Mouse (Mus musculus) neural tube, embryonic 15.5 days (tissue): ENCODE results near the gene Dand5. TPM values are rescaled to one million over a fixed set of nuclear protein-coding genes. Genes with fewer than 3 reads are reported as not detected.

ENCODE experiments used
- ATAC-seq: fragments of 200-750 bp; cut with Nextera tagmentation; 2 replicates; pipeline ENCODE4 v1.8.0; 2017; ENCODE audit warnings: mild to moderate bottlenecking, moderate TSS enrichment, moderate library complexity; ENCODE audit not compliant: low FRiP score
- H3K27ac ChIP-seq: fragments of 300-500 bp; sonication (generic); replicated peaks from 2 replicates; pipeline ENCODE4 v1.5.1; 2015; ENCODE audit warnings: mild to moderate bottlenecking, inconsistent platforms
- H3K27me3 ChIP-seq: fragments of 300-500 bp; sonication (generic); replicated peaks from 2 replicates; pipeline ENCODE4 v1.6.1; 2015; ENCODE audit warnings: inconsistent platforms
- H3K36me3 ChIP-seq: fragments of 300-500 bp; sonication (generic); 2 replicates; pipeline ENCODE4 v1.6.1; 2015; ENCODE audit warnings: inconsistent platforms
- H3K4me1 ChIP-seq: fragments of 300-500 bp; sonication (generic); 2 replicates; pipeline ENCODE4 v1.6.1; 2015; ENCODE audit warnings: inconsistent platforms
- H3K4me2 ChIP-seq: fragments of 300-500 bp; sonication (generic); 2 replicates; pipeline ENCODE4 v1.6.1; 2015; ENCODE audit warnings: inconsistent platforms, mild to moderate bottlenecking, moderate library complexity
- H3K4me3 ChIP-seq: fragments of 300-500 bp; sonication (generic); replicated peaks from 2 replicates; pipeline ENCODE4 v1.5.1; 2015; ENCODE audit warnings: mild to moderate bottlenecking, inconsistent platforms
- H3K9ac ChIP-seq: fragments of 300-500 bp; sonication (generic); replicated peaks from 2 replicates; pipeline ENCODE4 v1.6.1; 2015; ENCODE audit warnings: mild to moderate bottlenecking, inconsistent platforms
- H3K9me3 ChIP-seq: fragments of 300-500 bp; sonication (generic); replicated peaks from 2 replicates; pipeline ENCODE4 v1.6.1; 2016; ENCODE audit warnings: inconsistent platforms
- WGBS: fragments of 180-500 bp; shearing (Covaris S2); methylation state at CpG from one replicate; pipeline ENCODE4 v1.1.7; 2015; ENCODE audit warnings: mixed read lengths; 5-methylcytosine and 5-hydroxymethylcytosine counted together
- polyA plus RNA-seq: library from polyadenylated mRNA; unstranded; fragments of >200 nt; fragmentation: Nextera tagmentation; extraction: Ambion mirVana; gene quantifications from 2 replicates; pipeline ENCODE4 v1.2.1, GENCODE M21; 2015

Gene Dand5
- polyA plus RNA-seq, 1 experiment from 2014 or later: 17.2 TPM

DNA sequence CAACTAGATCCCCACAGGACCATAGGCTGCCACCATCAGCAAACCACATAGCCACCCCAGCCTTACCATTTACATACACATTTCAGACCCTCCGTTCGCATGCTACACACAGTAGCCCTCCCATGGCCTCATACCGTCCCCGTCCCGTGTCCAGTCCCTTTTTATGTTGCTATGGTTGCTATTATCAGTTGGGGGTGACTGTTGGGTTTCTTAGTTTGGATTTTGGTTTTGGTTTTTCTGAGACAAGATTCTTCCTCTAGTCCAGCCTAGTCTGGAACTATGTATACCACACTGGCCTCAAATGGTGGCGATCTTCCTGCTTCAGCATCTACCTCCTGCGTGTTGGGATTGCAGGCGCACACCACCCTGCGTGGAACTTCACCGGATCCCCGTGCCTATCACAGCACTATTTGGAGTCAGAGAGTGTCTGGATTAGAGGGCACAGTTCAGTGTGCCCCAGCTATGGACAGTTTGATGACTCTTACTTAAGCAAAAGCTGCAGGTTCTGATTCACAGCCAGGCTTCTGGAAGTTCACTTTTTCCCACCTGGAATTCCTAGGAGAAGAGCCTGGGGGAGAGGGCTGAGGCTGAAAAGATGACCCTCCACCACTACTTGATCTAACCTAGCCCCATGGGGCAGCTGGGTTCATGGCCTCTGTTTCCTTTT, 35.7 kb downstream of the Dand5 start:
- 13% methylated on average over 11 of the region's 11 CpGs for WGBS
- peaks cover 81% of the 10 kb centered on the region for H3K4me1 ChIP-seq
- no peak overlapping the region for H3K4me3 ChIP-seq
- no peaks in the 10 kb centered on the region for H3K9me3 ChIP-seq
- H3K36me3 ChIP-seq: no peaks in the 10 kb centered on the region
- H3K27ac ChIP-seq: no peak overlapping the region
- peaks cover 92% of the 10 kb centered on the region for H3K27me3 ChIP-seq
- H3K4me2 ChIP-seq: peak overlapping the region; percentile 48; the same call in 1 of the 2 replicates
- H3K9ac ChIP-seq: no peak overlapping the region
- no peak for ATAC-seq

DNA sequence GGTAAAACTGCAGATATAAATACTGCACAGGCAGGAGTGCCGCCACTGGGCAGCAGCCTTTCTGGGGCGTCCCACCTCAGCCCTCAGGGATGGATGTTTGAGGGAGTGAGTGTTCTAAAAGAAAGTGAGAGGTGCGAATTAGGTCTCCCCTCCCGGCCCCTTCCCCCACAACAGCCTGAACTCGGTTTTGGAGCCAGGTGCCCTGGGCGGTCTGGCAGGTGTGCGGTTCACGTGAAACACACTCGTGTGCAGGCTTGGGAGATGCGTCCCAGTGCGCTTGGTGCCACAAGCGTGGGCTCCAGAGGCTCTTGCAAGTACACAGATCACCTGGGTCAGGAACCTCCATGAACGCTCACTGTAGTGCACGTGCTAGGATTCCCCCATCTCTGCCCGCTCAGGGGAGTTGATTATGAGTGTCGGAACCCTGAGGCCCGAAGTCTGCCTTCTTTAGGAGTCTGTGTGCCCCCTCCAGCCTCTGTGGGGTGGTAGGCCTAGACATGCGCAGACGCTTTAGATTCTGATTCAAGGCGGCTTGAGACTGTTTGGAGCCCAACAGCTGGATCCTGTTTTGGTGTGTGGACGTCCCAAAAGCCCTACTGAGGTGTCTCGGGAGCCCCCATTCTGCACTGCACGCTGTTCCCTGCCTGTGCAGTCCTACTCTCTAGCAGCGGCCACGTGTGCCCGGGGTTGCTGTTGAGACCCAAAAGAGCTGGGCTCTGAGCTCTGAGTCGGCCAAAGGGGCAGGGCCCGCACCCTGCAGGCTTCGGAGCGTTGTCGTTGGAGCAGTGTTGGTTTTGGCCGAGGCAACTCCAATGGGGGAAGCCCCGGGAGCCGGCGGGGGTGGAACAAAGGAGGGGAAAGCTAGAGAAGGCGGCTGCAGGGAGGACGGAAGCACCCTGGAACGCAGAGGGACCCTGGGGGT, 36.6 kb downstream of the Dand5 start:
- ATAC-seq: no peak
- Histone ChIP-seq H3K4me3 (0 out of 2 replicates have a peak overlapping the region, but pooled peaks have one; percentile 0), H3K27ac (peak overlapping the region; percentile 54), H3K9ac (0 out of 2 replicates have a peak overlapping the region, but pooled peaks have one; percentile 10), H3K36me3 (no peaks in the 10 kb centered on the region), H3K4me1 (peaks cover 85% of the 10 kb centered on the region), H3K9me3 (no peaks in the 10 kb centered on the region), H3K4me2 (peak overlapping the region; percentile 48), H3K27me3 (peaks cover 92% of the 10 kb centered on the region)
- 7% methylated on average over 38 of the region's 38 CpGs for WGBS

DNA sequence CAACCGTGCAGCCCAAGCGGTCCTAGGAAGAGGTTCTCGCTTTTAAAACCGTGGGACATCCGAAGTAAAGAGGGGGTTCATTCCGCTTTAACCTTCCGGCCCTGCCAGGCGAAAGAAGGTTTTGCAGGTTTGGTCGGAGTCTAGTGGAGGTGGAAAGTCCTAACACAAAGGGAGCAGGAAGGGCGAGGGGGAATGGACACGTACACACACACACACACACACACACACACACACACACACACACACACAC, 37.2 kb downstream of the Dand5 start:
- Histone ChIP-seq H3K27me3 (peaks cover 89% of the 10 kb centered on the region), H3K9ac (0 out of 2 replicates have a peak overlapping the region, but pooled peaks have one; percentile 7), H3K9me3 (no peaks in the 10 kb centered on the region), H3K4me3 (no peak overlapping the region), H3K27ac (peak overlapping the region; percentile 54; the same call in 1 of the 2 replicates), H3K4me1 (peaks cover 81% of the 10 kb centered on the region), H3K4me2 (peak overlapping the region; percentile 48; the same call in 1 of the 2 replicates), H3K36me3 (no peaks in the 10 kb centered on the region)
- ATAC-seq: no peak
- whole genome bisulfite sequencing: 16% methylated on average over 11 of the region's 11 CpGs

DNA sequence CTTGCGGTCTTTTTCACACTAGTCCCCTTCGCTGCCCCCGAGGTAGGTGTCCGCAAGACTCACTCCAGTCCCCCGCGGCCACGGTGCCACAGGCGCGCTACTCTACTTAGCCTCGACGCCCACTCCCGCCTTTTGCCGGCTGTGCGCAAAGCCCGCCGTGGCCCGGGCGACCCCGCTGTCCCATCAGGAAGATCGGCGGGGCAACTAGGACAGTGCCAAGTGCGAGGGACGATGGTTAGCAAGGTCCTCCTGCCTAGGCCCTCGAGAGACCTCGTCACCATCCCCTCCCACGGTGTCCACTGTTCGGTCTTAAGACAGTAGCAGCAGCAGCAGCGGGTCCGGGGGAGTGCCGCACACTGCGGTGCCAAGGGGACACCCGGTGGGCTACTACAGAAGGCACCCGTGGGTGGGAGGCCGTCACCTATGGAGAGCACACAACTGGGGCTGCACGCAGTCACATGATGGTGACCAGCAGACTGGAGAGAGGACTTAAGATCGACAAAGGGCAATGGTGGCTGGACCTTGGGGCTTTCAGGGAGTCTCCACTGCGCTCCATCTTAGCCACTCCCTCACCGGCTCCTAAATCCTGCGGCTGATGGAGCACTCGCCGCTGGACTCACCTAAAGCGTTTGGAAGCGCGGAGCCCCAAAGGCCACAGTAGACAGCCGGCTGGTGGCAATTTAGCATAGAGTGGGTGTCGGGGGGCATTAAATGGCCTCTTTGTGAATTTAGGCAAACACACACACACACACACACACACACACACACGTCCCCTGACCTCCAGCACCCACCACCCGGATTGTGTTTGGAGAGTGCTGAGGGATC, 37.7 kb downstream of the Dand5 start:
- peaks cover 84% of the 10 kb centered on the region for H3K27me3 ChIP-seq
- peak; percentile 18; the same call in 1 of the 2 replicates for ATAC-seq
- H3K36me3 ChIP-seq: no peaks in the 10 kb centered on the region
- peak overlapping the region; percentile 48 for H3K4me2 ChIP-seq
- H3K4me3 ChIP-seq: peak overlapping the region; percentile 20
- peaks cover 79% of the 10 kb centered on the region for H3K4me1 ChIP-seq
- peak overlapping the region; percentile 41; the same call in 1 of the 2 replicates for H3K27ac ChIP-seq
- H3K9me3 ChIP-seq: no peaks in the 10 kb centered on the region
- 0 out of 2 replicates have a peak overlapping the region, but pooled peaks have one; percentile 7 for H3K9ac ChIP-seq
- WGBS: 4% methylated on average over 48 of the region's 48 CpGs

DNA sequence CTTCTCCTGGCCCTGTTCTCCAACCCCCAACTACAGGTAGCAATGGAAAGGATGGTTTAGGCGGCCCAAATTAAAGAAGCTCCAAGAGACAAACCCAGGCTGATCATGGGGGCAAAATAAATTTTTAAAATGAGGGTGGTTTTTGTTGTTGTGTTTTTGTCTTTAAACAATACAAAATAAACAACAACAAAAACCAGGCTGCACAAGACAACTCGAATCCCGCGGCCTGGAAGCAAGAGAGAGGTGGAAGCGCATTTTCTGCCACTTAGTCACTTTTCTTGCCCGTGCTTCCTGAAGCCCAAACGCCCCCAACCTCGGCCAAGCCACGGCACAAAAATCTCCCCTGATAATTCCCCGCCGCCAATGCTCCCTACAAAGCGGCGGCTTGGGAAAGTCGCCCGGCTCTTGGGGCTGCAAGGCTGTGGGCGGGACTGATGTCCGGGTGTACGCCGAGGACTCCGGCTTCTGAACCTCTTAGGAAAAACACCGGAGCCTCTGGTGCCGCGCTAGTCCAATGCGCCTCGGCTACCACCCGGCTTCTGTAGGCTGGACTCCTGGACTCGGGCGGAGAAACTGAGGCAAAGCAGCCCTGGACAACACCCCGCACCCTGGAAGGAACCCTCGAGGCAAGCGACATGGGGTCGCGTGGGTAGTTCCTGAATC, 38.6 kb downstream of the Dand5 start:
- Histone ChIP-seq H3K27me3 (peaks cover 84% of the 10 kb centered on the region), H3K36me3 (no peaks in the 10 kb centered on the region), H3K9ac (no peak overlapping the region), H3K27ac (peak overlapping the region; percentile 41), H3K9me3 (no peaks in the 10 kb centered on the region), H3K4me2 (peak overlapping the region; percentile 48), H3K4me3 (peak overlapping the region; percentile 20), H3K4me1 (peaks cover 79% of the 10 kb centered on the region)
- 3% methylated on average over 33 of the region's 33 CpGs for WGBS
- ATAC-seq: no peak

DNA sequence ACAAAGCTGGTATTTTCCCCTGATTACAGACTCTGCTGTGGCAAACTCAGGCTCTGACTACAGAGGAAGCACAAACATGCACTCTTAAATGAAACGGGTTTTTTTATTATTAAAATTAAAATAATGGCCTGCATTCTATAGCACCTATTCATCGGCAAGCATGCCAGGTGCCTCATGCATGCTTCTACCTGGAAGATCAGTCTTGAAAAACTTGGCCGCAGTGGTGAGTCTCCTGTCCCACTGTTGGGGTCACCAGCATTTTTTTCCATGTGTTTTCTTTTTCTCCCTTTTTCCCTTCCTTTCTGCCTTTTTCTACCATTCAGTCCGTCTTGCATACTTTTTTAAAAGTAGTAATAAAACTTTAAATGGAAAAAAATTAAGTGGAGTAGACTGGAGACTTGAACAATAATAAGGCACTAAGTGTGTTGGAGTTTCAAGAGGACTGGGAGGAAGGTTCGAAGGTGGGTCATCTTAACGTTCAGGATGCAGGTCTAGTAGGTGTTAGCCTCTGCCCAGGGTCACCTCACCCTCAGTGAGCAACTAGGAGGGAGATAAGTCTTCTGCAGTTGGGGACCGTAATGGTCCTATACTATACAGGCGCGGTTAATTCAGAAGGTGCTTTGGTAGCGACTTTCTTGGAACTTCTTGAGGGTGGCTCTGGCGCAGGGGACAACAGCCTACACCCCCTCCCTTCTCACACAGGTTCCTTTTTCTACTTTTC, 39.3 kb downstream of the Dand5 start:
- Histone ChIP-seq H3K9me3 (no peaks in the 10 kb centered on the region), H3K27ac (no peak overlapping the region), H3K4me1 (peaks cover 80% of the 10 kb centered on the region), H3K4me2 (no peak overlapping the region), H3K27me3 (peaks cover 83% of the 10 kb centered on the region), H3K9ac (no peak overlapping the region), H3K4me3 (no peak overlapping the region), H3K36me3 (no peaks in the 10 kb centered on the region)
- 16% methylated on average over 11 of the region's 11 CpGs for whole genome bisulfite sequencing
- ATAC-seq: no peak

DNA sequence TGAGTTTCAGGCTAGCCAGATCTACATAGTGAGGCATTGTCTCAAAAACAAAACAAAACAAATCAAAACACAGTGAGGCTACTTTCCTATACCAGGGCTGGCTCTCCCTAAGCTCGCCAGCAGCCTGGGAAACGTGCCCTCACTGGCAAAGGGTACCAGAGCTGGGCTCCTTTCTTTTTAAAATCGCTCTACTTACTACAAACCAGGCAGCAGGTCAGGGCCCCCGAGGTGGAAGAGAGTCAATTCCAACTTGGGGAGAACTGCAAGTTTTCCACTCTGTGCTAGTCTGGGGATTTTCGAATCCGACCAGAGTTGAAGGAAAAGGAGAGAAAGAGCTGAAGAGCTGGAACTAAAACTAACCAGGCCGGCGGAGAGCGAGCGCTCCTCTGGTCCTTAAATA, 39.9 kb downstream of the Dand5 start:
- Histone ChIP-seq H3K4me3 (no peak overlapping the region), H3K4me1 (peaks cover 76% of the 10 kb centered on the region), H3K27me3 (peaks cover 83% of the 10 kb centered on the region), H3K27ac (peak overlapping the region; percentile 23; the same call in 1 of the 2 replicates), H3K36me3 (no peaks in the 10 kb centered on the region), H3K9me3 (no peaks in the 10 kb centered on the region), H3K4me2 (no peak overlapping the region), H3K9ac (no peak overlapping the region)
- ATAC-seq: no peak
- WGBS: 20% methylated on average over 10 of the region's 10 CpGs

DNA sequence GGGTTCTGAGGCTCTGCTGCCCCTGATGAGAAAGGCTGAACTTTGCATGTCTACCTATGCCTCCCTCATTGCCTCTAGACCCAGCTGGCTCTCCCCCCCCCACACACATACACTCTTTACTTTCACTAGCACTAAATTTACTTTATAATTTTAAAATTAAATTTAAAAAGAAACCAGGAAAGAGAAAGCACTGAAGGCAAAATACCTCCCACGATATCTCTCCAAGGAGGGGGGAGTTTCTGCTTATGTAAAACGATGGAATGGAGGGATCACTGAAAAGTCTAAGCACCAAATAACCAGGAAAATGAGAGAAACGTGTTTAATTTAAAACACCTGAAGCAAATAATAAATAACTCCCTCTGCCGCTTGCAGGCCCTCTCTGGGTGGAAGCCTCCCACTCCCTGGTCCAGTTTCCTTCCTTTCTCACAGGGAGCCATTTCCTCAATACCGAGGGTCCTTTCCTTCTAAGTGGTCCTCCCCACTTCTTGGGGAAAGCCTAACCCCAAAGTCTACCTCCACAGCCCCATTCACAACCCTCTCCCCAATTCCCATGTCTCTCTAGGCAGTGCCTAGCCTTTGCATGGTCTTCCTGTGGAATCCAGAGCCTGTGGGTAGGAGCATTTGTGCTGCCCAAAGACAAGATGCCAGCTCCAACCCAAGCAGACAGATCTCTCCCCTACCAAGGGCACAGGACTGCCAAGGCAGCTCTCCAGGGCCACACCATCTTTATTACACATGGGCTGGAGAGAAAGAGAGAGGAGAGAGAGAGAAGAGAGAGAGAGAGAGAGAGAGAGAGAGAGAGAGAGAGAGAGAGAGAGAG, 40.7 kb downstream of the Dand5 start:
- no peak for ATAC-seq
- H3K36me3 ChIP-seq: no peaks in the 10 kb centered on the region
- H3K4me2 ChIP-seq: no peak overlapping the region
- peaks cover 69% of the 10 kb centered on the region for H3K4me1 ChIP-seq
- H3K9me3 ChIP-seq: no peaks in the 10 kb centered on the region
- no peak overlapping the region for H3K9ac ChIP-seq
- peaks cover 83% of the 10 kb centered on the region for H3K27me3 ChIP-seq
- H3K27ac ChIP-seq: peak overlapping the region; percentile 41
- WGBS: 22% methylated on average over 5 of the region's 5 CpGs
- no peak overlapping the region for H3K4me3 ChIP-seq

DNA sequence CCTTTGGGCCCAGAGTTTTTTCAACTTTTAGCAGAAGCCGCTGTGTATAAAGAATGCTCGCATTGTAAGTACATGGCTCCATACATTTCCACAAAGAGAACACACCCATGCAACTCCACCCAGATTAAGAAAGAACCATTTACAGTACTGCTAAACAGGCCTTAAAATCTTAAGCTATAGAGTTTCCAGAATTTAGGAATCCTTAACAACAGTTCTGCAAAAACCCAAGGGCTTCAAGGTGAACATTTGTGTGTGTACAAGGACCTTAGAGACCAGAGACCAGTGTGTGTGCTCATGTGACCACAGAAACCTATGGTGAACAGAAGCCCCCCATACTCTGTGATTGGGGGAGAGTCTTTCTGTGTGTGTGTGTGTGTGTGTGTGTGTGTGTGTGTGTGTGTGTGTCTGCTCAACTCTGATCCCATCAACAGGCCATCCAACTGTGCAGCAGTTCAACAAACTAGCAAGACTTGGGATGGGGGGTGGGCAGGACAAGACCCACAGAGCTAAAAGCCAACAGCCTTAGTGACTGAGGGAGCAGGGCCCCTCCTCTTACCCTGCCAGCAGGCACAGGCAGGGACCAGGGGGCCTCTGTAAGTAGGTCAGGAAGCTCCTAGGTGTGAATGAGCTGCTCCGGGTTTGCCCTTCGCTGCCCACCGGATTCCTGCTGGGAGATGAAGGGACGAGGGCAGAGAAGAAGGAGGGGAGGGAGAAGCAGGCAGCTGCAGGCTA, 41.5 kb downstream of the Dand5 start:
- Histone ChIP-seq H3K27me3 (peaks cover 81% of the 10 kb centered on the region), H3K4me2 (no peak overlapping the region), H3K9me3 (no peaks in the 10 kb centered on the region), H3K4me3 (no peak overlapping the region), H3K9ac (no peak overlapping the region), H3K4me1 (peaks cover 67% of the 10 kb centered on the region), H3K27ac (peak overlapping the region; percentile 19; the same call in 1 of the 2 replicates), H3K36me3 (no peaks in the 10 kb centered on the region)
- WGBS: 22% methylated on average over 6 of the region's 6 CpGs
- no peak for ATAC-seq
